Mouse (Mus musculus) intestine, embryonic 14.5 days (tissue): ENCODE data around the gene Grik4. TPM values are rescaled to one million over a fixed set of nuclear protein-coding genes. Genes with fewer than 3 reads are reported as not detected.

ENCODE experiments used
- ATAC-seq: fragments of 200-750 bp; cut with Nextera tagmentation; replicated peaks from 2 replicates; pipeline ENCODE4 v1.8.0; 2017; ENCODE audit warnings: low read depth, moderate number of reproducible peaks, moderate TSS enrichment, moderate library complexity; ENCODE audit not compliant: low FRiP score, low TSS enrichment
- DNase-seq: peaks from one replicate; pipeline ENCODE4 v3.0.0-alpha.2; 2018; ENCODE audit warnings: low spot score
- H3K27ac ChIP-seq: fragments of 300-500 bp; sonication (generic); 2 replicates; pipeline ENCODE4 v1.5.1; 2014; ENCODE audit warnings: low read depth, mild to moderate bottlenecking, control low read depth
- H3K27me3 ChIP-seq: fragments of 300-500 bp; sonication (generic); replicated peaks from 2 replicates; pipeline ENCODE4 v1.6.1; 2014; ENCODE audit warnings: low read length, control low read depth; ENCODE audit not compliant: control insufficient read depth, insufficient read depth
- H3K36me3 ChIP-seq: fragments of 300-500 bp; sonication (generic); 2 replicates; pipeline ENCODE4 v1.6.1; 2014; ENCODE audit warnings: low read length, control low read depth; ENCODE audit not compliant: control insufficient read depth, insufficient read depth
- H3K4me1 ChIP-seq: fragments of 300-500 bp; sonication (generic); replicated peaks from 2 replicates; pipeline ENCODE4 v1.6.1; 2014; ENCODE audit warnings: low read length, control low read depth, mixed read lengths; ENCODE audit not compliant: control insufficient read depth, insufficient read depth
- H3K4me2 ChIP-seq: fragments of 300-500 bp; sonication (generic); 2 replicates; pipeline ENCODE4 v1.6.1; 2014; ENCODE audit warnings: low read length
- H3K4me3 ChIP-seq: fragments of 300-500 bp; sonication (generic); 2 replicates; pipeline ENCODE4 v1.5.1; 2014; ENCODE audit warnings: low read depth, low read length, control low read depth, mixed read lengths
- H3K9ac ChIP-seq: fragments of 300-500 bp; sonication (generic); 2 replicates; pipeline ENCODE4 v1.6.1; 2014; ENCODE audit warnings: mild to moderate bottlenecking, low read length
- H3K9me3 ChIP-seq: fragments of 300-500 bp; sonication (generic); 2 replicates; pipeline ENCODE4 v1.6.1; 2016; ENCODE audit warnings: low read length, control low read depth; ENCODE audit not compliant: control insufficient read depth
- WGBS: fragments of 180-500 bp; shearing (Covaris S2); extraction: QIAGEN DNeasy Blood & Tissue Kit; methylation state at CpG from one replicate; pipeline ENCODE4 v1.1.7; 2014; 5-methylcytosine and 5-hydroxymethylcytosine counted together
- polyA plus RNA-seq: library from polyadenylated mRNA; unstranded; fragments of >200 nt; fragmentation: Nextera tagmentation; extraction: Ambion mirVana; gene quantifications from 2 replicates; pipeline ENCODE4 v1.2.1, GENCODE M21; 2014

Gene Grik4
- polyA plus RNA-seq, 1 experiment from 2014 or later: 1.3 TPM

- H3K36me3 ChIP-seq: no peaks in the 10 kb centered on the region
- no peaks in the 10 kb centered on the region for H3K27me3 ChIP-seq
- no peak overlapping the region for H3K9ac ChIP-seq
- DNase-seq (no peak), ATAC-seq (no peak)
- no peak overlapping the region for H3K4me2 ChIP-seq
- H3K4me1 ChIP-seq: no peaks in the 10 kb centered on the region
- no peak overlapping the region for H3K27ac ChIP-seq
- no peaks in the 10 kb centered on the region for H3K9me3 ChIP-seq
- 61% methylated on average over 10 of the region's 10 CpGs for WGBS
- no peak overlapping the region for H3K4me3 ChIP-seq
Observed at GRCm38 (mm10) chr9:42614409-42614808, 329.9 kb downstream of the Grik4 start.

GRCm38 (mm10) chr9:42613827-42614226 is 330.5 kb downstream of the Grik4 start:
- 47% methylated on average over 6 of the region's 6 CpGs for WGBS
- H3K4me3 ChIP-seq: no peak overlapping the region
- H3K27ac ChIP-seq: no peak overlapping the region
- DNase-seq (no peak), ATAC-seq (no peak)
- H3K27me3 ChIP-seq: no peaks in the 10 kb centered on the region
- no peaks in the 10 kb centered on the region for H3K4me1 ChIP-seq
- H3K4me2 ChIP-seq: no peak overlapping the region
- no peaks in the 10 kb centered on the region for H3K9me3 ChIP-seq
- H3K9ac ChIP-seq: no peak overlapping the region
- no peaks in the 10 kb centered on the region for H3K36me3 ChIP-seq

GRCm38 (mm10) chr9:42612482-42612991 is 331.8 kb downstream of the Grik4 start:
- no peak overlapping the region for H3K27ac ChIP-seq
- WGBS: 59% methylated on average over 14 of the region's 14 CpGs
- no peaks in the 10 kb centered on the region for H3K36me3 ChIP-seq
- no peak overlapping the region for H3K9ac ChIP-seq
- no peaks in the 10 kb centered on the region for H3K4me1 ChIP-seq
- H3K4me2 ChIP-seq: no peak overlapping the region
- ATAC-seq (no peak), DNase-seq (no peak)
- no peaks in the 10 kb centered on the region for H3K27me3 ChIP-seq
- H3K9me3 ChIP-seq: no peaks in the 10 kb centered on the region
- no peak overlapping the region for H3K4me3 ChIP-seq

GRCm38 (mm10) chr9:42601445-42601844 is 342.8 kb downstream of the Grik4 start:
- Histone ChIP-seq H3K4me1 (no peaks in the 10 kb centered on the region), H3K9ac (no peak overlapping the region), H3K4me2 (no peak overlapping the region), H3K4me3 (no peak overlapping the region), H3K27ac (no peak overlapping the region), H3K27me3 (no peaks in the 10 kb centered on the region), H3K36me3 (no peaks in the 10 kb centered on the region), H3K9me3 (no peaks in the 10 kb centered on the region)
- no peak for DNase-seq
- 43% methylated on average over 3 of the region's 3 CpGs for WGBS
- no peak for ATAC-seq

- no peak overlapping the region for H3K4me3 ChIP-seq
- WGBS: 80% methylated on average over 9 of the region's 9 CpGs
- H3K4me1 ChIP-seq: no peaks in the 10 kb centered on the region
- H3K27ac ChIP-seq: no peak overlapping the region
- no peak for DNase-seq
- H3K36me3 ChIP-seq: no peaks in the 10 kb centered on the region
- H3K4me2 ChIP-seq: no peak overlapping the region
- H3K27me3 ChIP-seq: no peaks in the 10 kb centered on the region
- no peak for ATAC-seq
- H3K9ac ChIP-seq: no peak overlapping the region
- H3K9me3 ChIP-seq: no peaks in the 10 kb centered on the region
Observed at GRCm38 (mm10) chr9:42597525-42597924, 346.8 kb downstream of the Grik4 start.

GRCm38 (mm10) chr9:42578511-42578910 is 365.8 kb downstream of the Grik4 start:
- H3K4me1 ChIP-seq: no peaks in the 10 kb centered on the region
- H3K4me3 ChIP-seq: no peak overlapping the region
- H3K36me3 ChIP-seq: no peaks in the 10 kb centered on the region
- no peak overlapping the region for H3K27ac ChIP-seq
- ATAC-seq: no peak
- no peak for DNase-seq
- 79% methylated on average over 7 of the region's 7 CpGs for WGBS
- no peaks in the 10 kb centered on the region for H3K27me3 ChIP-seq
- H3K9ac ChIP-seq: no peak overlapping the region
- peaks cover 3% of the 10 kb centered on the region; the same call in 1 of the 2 replicates for H3K9me3 ChIP-seq
- no peak overlapping the region for H3K4me2 ChIP-seq

- no peaks in the 10 kb centered on the region for H3K27me3 ChIP-seq
- 78% methylated on average over 7 of the region's 7 CpGs for WGBS
- peaks cover 3% of the 10 kb centered on the region; the same call in 1 of the 2 replicates for H3K9me3 ChIP-seq
- no peak overlapping the region for H3K4me2 ChIP-seq
- ATAC-seq (no peak), DNase-seq (no peak)
- no peak overlapping the region for H3K9ac ChIP-seq
- H3K4me1 ChIP-seq: no peaks in the 10 kb centered on the region
- no peak overlapping the region for H3K27ac ChIP-seq
- H3K4me3 ChIP-seq: no peak overlapping the region
- H3K36me3 ChIP-seq: no peaks in the 10 kb centered on the region
Observed at GRCm38 (mm10) chr9:42578106-42578505, 366.2 kb downstream of the Grik4 start.

- DNase-seq: no peak
Observed at GRCm38 (mm10) chr9:42573616-42574350, 370.5 kb downstream of the Grik4 start.

GRCm38 (mm10) chr9:42573180-42573579 is 371.1 kb downstream of the Grik4 start:
- H3K36me3 ChIP-seq: no peaks in the 10 kb centered on the region
- WGBS: 16% methylated on average over 6 of the region's 6 CpGs
- ATAC-seq (0 out of 2 replicates have a peak, but pooled peaks have one; percentile 53), DNase-seq (peak; percentile 81)
- no peaks in the 10 kb centered on the region for H3K27me3 ChIP-seq
- H3K4me3 ChIP-seq: no peak overlapping the region
- peak overlapping the region; percentile 20; the same call in 1 of the 2 replicates for H3K4me2 ChIP-seq
- no peaks in the 10 kb centered on the region; the same call in 1 of the 2 replicates for H3K4me1 ChIP-seq
- no peaks in the 10 kb centered on the region for H3K9me3 ChIP-seq
- H3K9ac ChIP-seq: no peak overlapping the region
- H3K27ac ChIP-seq: no peak overlapping the region

More at GRCm38 (mm10) chr9:42573616-42574350, 370.5 kb downstream of the Grik4 start:
- ATAC-seq: no peak
- H3K36me3 ChIP-seq: no peaks in the 10 kb centered on the region
- H3K9me3 ChIP-seq: no peaks in the 10 kb centered on the region
- H3K27me3 ChIP-seq: no peaks in the 10 kb centered on the region
- no peaks in the 10 kb centered on the region; the same call in 1 of the 2 replicates for H3K4me1 ChIP-seq
- H3K9ac ChIP-seq: no peak overlapping the region
- 54% methylated on average over 14 of the region's 14 CpGs for WGBS
- H3K4me3 ChIP-seq: no peak overlapping the region
- H3K27ac ChIP-seq: no peak overlapping the region
- H3K4me2 ChIP-seq: peak overlapping the region; percentile 20; the same call in 1 of the 2 replicates
